Mouse (Mus musculus): ENCODE measurements around the gene Mroh3. TPM values are rescaled to one million over a fixed set of nuclear protein-coding genes. Genes with fewer than 3 reads are reported as not detected.

Gene Mroh3
- polyA plus RNA-seq (2016; fragmentation: Nextera tagmentation; extraction: Ambion mirVana): 0.23 and 0.40 TPM in 2 replicates

- Histone ChIP-seq H3K4me2 (no peak within 1 kb of the TSS), H3K9ac (replicated peaks) (no peak within 1 kb of the TSS), H3K9me3 (no peaks in the 10 kb centered on the region), H3K36me3 (peaks cover 58% of the 10 kb centered on the region), H3K27me3 (no peaks in the 10 kb centered on the region), H3K27ac (no peak within 1 kb of the TSS), H3K4me3 (replicated peaks) (no peak within 1 kb of the TSS), H3K4me1 (replicated peaks) (no peaks in the 10 kb centered on the region)
- ATAC-seq (ENCODE audit: insufficient number of reproducible peaks, insufficient read depth, low FRiP score, low TSS enrichment, low read depth): peak; percentile 48; the same call in 1 of the 2 replicates
- WGBS: 61% methylated on average over 3 of the region's 3 CpGs
Observed at GRCm38 (mm10) chr1:136212803-136213202, at the start of gene Mroh3. Gene Mroh3, minus strand, starts transcription at chr1:136212828.

GRCm38 (mm10) chr1:136260635-136261238, 48.1 kb upstream of the Mroh3 start, which contains the start of gene Gpr25:
Gene Gpr25, minus strand, starts transcription at chr1:136260873.
- Histone ChIP-seq H3K36me3 (no peaks in the 10 kb centered on the region), H3K9ac (replicated peaks) (peak within 1 kb of the TSS; percentile 66), H3K27ac (no peak within 1 kb of the TSS), H3K4me1 (replicated peaks) (peaks cover 15% of the 10 kb centered on the region), H3K27me3 (peaks cover 75% of the 10 kb centered on the region), H3K4me3 (replicated peaks) (peak within 1 kb of the TSS; percentile 60), H3K4me2 (peak within 1 kb of the TSS; percentile 95), H3K9me3 (no peaks in the 10 kb centered on the region)
- ATAC-seq (ENCODE audit: insufficient number of reproducible peaks, insufficient read depth, low FRiP score, low TSS enrichment, low read depth): peak; percentile 49; the same call in 1 of the 2 replicates
- 5% methylated on average over 26 of the region's 28 CpGs for WGBS

GRCm38 (mm10) chr1:136259893-136260634, 47.4 kb upstream of the Mroh3 start:
- Histone ChIP-seq H3K9ac (replicated peaks) (peak overlapping the region; percentile 66), H3K4me3 (replicated peaks) (peak overlapping the region; percentile 60), H3K36me3 (no peaks in the 10 kb centered on the region), H3K9me3 (no peaks in the 10 kb centered on the region), H3K4me1 (replicated peaks) (peaks cover 20% of the 10 kb centered on the region), H3K4me2 (peak overlapping the region; percentile 95), H3K27ac (no peak overlapping the region), H3K27me3 (peaks cover 79% of the 10 kb centered on the region)
- WGBS: under 1% methylated on average over 86 of the region's 95 CpGs
- ATAC-seq (ENCODE audit: insufficient number of reproducible peaks, insufficient read depth, low FRiP score, low TSS enrichment, low read depth): peak; percentile 60

- peak overlapping the region; percentile 60 for H3K4me3 ChIP-seq (replicated peaks)
- H3K27ac ChIP-seq: no peak overlapping the region
- peaks cover 82% of the 10 kb centered on the region for H3K27me3 ChIP-seq
- ATAC-seq (ENCODE audit: insufficient number of reproducible peaks, insufficient read depth, low FRiP score, low TSS enrichment, low read depth): no peak
- H3K4me2 ChIP-seq: peak overlapping the region; percentile 95
- no peaks in the 10 kb centered on the region for H3K36me3 ChIP-seq
- peak overlapping the region; percentile 66; the same call in 1 of the 2 replicates for H3K9ac ChIP-seq (replicated peaks)
- H3K4me1 ChIP-seq (replicated peaks): peaks cover 21% of the 10 kb centered on the region
- no peaks in the 10 kb centered on the region for H3K9me3 ChIP-seq
- 2% methylated on average over 16 of the region's 16 CpGs for WGBS
Observed at GRCm38 (mm10) chr1:136259543-136259892, 46.9 kb upstream of the Mroh3 start.

GRCm38 (mm10) chr1:136258495-136258894, 45.9 kb upstream of the Mroh3 start:
- Histone ChIP-seq H3K9me3 (no peaks in the 10 kb centered on the region), H3K36me3 (no peaks in the 10 kb centered on the region), H3K27me3 (peaks cover 79% of the 10 kb centered on the region), H3K4me1 (replicated peaks) (peaks cover 21% of the 10 kb centered on the region), H3K4me2 (no peak overlapping the region), H3K9ac (replicated peaks) (no peak overlapping the region), H3K4me3 (replicated peaks) (no peak overlapping the region), H3K27ac (no peak overlapping the region)
- WGBS: 74% methylated on average over 9 of the region's 9 CpGs
- no peak for ATAC-seq (ENCODE audit: insufficient number of reproducible peaks, insufficient read depth, low FRiP score, low TSS enrichment, low read depth)

GRCm38 (mm10) chr1:136255657-136256056, 43.0 kb upstream of the Mroh3 start:
- no peak for ATAC-seq (ENCODE audit: insufficient number of reproducible peaks, insufficient read depth, low FRiP score, low TSS enrichment, low read depth)
- Histone ChIP-seq H3K9me3 (no peaks in the 10 kb centered on the region), H3K9ac (replicated peaks) (no peak overlapping the region), H3K4me2 (no peak overlapping the region), H3K4me3 (replicated peaks) (no peak overlapping the region), H3K27me3 (peaks cover 51% of the 10 kb centered on the region), H3K4me1 (replicated peaks) (peaks cover 18% of the 10 kb centered on the region), H3K27ac (no peak overlapping the region), H3K36me3 (no peaks in the 10 kb centered on the region)
- 25% methylated on average over 8 of the region's 8 CpGs for WGBS

GRCm38 (mm10) chr1:136255174-136255573, 42.5 kb upstream of the Mroh3 start:
- Histone ChIP-seq H3K9ac (replicated peaks) (no peak overlapping the region), H3K9me3 (no peaks in the 10 kb centered on the region), H3K4me3 (replicated peaks) (no peak overlapping the region), H3K4me2 (no peak overlapping the region), H3K27ac (no peak overlapping the region), H3K27me3 (peaks cover 46% of the 10 kb centered on the region), H3K4me1 (replicated peaks) (peaks cover 14% of the 10 kb centered on the region), H3K36me3 (no peaks in the 10 kb centered on the region)
- WGBS: 41% methylated on average over 6 of the region's 6 CpGs
- ATAC-seq (ENCODE audit: insufficient number of reproducible peaks, insufficient read depth, low FRiP score, low TSS enrichment, low read depth): no peak

- no peak for ATAC-seq (ENCODE audit: insufficient number of reproducible peaks, insufficient read depth, low FRiP score, low TSS enrichment, low read depth)
- Histone ChIP-seq H3K36me3 (no peaks in the 10 kb centered on the region), H3K9ac (replicated peaks) (no peak overlapping the region), H3K4me1 (replicated peaks) (peaks cover 9% of the 10 kb centered on the region), H3K9me3 (no peaks in the 10 kb centered on the region), H3K27ac (no peak overlapping the region), H3K4me2 (no peak overlapping the region), H3K4me3 (replicated peaks) (no peak overlapping the region), H3K27me3 (peaks cover 40% of the 10 kb centered on the region)
- WGBS: 85% methylated on average over 10 of the region's 10 CpGs
Observed at GRCm38 (mm10) chr1:136254503-136255065, 42.0 kb upstream of the Mroh3 start.

GRCm38 (mm10) chr1:136253472-136253871, 40.8 kb upstream of the Mroh3 start:
- Histone ChIP-seq H3K4me3 (replicated peaks) (no peak overlapping the region), H3K27me3 (peaks cover 29% of the 10 kb centered on the region), H3K4me2 (no peak overlapping the region), H3K27ac (no peak overlapping the region), H3K9me3 (no peaks in the 10 kb centered on the region), H3K4me1 (replicated peaks) (peaks cover 7% of the 10 kb centered on the region; the same call in 1 of the 2 replicates), H3K36me3 (no peaks in the 10 kb centered on the region), H3K9ac (replicated peaks) (no peak overlapping the region)
- no peak for ATAC-seq (ENCODE audit: insufficient number of reproducible peaks, insufficient read depth, low FRiP score, low TSS enrichment, low read depth)
- 18% methylated on average over 2 of the region's 2 CpGs for WGBS

GRCm38 (mm10) chr1:136249662-136250061, 37.0 kb upstream of the Mroh3 start:
- Histone ChIP-seq H3K9me3 (no peaks in the 10 kb centered on the region), H3K36me3 (no peaks in the 10 kb centered on the region), H3K27me3 (no peaks in the 10 kb centered on the region; the same call in 1 of the 2 replicates), H3K4me3 (replicated peaks) (no peak overlapping the region), H3K4me2 (no peak overlapping the region), H3K27ac (no peak overlapping the region), H3K4me1 (replicated peaks) (no peaks in the 10 kb centered on the region), H3K9ac (replicated peaks) (no peak overlapping the region)
- ATAC-seq (ENCODE audit: insufficient number of reproducible peaks, insufficient read depth, low FRiP score, low TSS enrichment, low read depth): no peak
- WGBS: 43% methylated on average over 5 of the region's 5 CpGs

- Histone ChIP-seq H3K27me3 (no peaks in the 10 kb centered on the region), H3K9ac (replicated peaks) (no peak overlapping the region), H3K4me3 (replicated peaks) (no peak overlapping the region), H3K27ac (no peak overlapping the region), H3K9me3 (no peaks in the 10 kb centered on the region), H3K4me2 (no peak overlapping the region), H3K4me1 (replicated peaks) (no peaks in the 10 kb centered on the region), H3K36me3 (no peaks in the 10 kb centered on the region)
- WGBS: 86% methylated on average over 5 of the region's 5 CpGs
- no peak for ATAC-seq (ENCODE audit: insufficient number of reproducible peaks, insufficient read depth, low FRiP score, low TSS enrichment, low read depth)
Observed at GRCm38 (mm10) chr1:136247393-136247792, 34.8 kb upstream of the Mroh3 start.
